Mouse (Mus musculus) stomach, postnatal 0 days (tissue): ENCODE data around the gene Psmd13.

ENCODE experiments used
- CTCF ChIP-seq: IDR thresholded peaks from 2 replicates; pipeline ENCODE4 v1.5.1; 2016; ENCODE audit warnings: antibody characterized with exemption, low read depth, mild to moderate bottlenecking, moderate library complexity
- EP300 ChIP-seq: optimal IDR thresholded peaks from 2 replicates; pipeline ENCODE3; 2016; ENCODE audit warnings: antibody characterized with exemption

DNA sequence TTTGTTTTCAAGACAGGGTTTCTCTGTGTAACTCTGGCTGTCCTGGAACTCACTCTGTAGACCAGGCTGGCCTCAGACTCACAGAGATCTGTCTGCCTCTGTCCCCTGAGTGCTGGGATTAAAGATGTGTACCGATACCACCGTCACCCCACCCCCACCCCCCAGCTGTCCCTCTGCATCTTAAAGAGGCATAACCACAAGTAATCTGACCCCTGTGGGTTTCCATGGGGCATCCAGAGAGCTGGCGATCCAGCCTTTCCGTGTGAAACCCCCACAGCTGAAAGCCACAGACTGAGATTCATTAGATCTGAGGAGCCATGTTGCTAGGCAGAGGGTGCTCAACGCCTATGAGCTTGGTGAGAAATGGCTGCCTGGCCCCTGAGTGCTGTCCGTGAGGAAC is 21.8 kb upstream of the Psmd13 start:
- no peak for TF ChIP-seq CTCF
- no peak for TF ChIP-seq EP300
